Mouse (Mus musculus): Measurements from ENCODE around the gene Ap4m1. TPM values are rescaled to one million over a fixed set of nuclear protein-coding genes. Genes with fewer than 3 reads are reported as not detected.
A peak's percentile ranks its signal among the peaks of the same experiment; 100 is the strongest.

Ap4m1 gene
- total RNA-seq (2014; rRNA removed): 56.8 and 57.0 TPM in 2 replicates
- polyA plus RNA-seq (2015; fragmentation: Nextera tagmentation; extraction: Ambion mirVana): 11.1 and 16.4 TPM in 2 replicates

DNA sequence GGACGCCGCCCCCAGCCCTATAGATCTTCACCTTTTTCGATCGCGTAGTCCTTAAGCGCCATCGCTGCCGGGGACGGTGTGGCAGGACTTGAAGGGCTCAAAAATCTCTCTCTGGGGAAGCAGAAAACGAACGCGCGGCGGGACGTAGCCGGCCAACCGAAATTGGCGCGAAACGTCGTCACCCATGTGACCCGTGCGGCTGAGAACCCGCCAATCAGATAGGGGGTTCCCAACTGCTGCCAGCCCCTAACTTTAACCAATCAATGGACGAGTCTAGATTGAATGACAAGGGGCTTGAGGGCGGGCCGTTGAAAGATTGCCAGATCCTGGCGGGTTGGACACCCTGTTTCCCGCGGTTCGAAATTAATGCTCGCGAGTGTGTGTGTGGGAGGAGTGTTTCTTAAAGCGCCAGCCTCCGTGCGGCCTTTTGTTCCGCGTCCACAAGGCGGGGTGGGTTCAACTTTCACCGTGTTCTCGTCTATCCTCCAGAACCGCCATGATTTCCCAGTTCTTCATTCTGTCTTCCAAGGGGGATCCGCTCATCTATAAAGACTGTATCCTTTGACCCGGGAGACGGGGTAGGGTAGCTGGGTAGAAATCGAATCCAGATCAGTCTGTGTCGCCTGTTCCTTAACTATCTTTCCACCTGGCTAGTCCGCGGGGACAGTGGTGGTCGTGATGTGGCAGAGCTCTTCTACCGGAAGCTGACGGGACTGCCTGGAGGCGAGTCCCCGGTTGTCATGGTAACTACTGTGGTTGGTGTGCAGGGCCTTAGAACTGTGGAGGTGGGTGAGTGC lies at the start of gene Ap4m1, which contains the start of gene Mcm7:
TSS of gene Ap4m1 (plus strand) at position 308 of the 797 bp plus-strand sequence.
TSS of gene Mcm7 (minus strand) at position 728 of the 797 bp plus-strand sequence.
- H3K9ac ChIP-seq: peak within 1 kb of the TSS; percentile 72
- TF ChIP-seq CTCF (IDR thresholded peaks at IDR 0.05; ENCODE audit: low read depth): peak; percentile 19; the same call in 1 of the 2 replicates
- H3K4me3 ChIP-seq (ENCODE audit: low read depth, low read length): peak within 1 kb of the TSS; percentile 83
- H3K4me2 ChIP-seq (ENCODE audit: low read depth): peak within 1 kb of the TSS; percentile 97
- WGBS: under 1% methylated on average over 54 of the region's 54 CpGs
- peaks cover 42% of the 10 kb centered on the region for H3K36me3 ChIP-seq (ENCODE audit: insufficient read depth)
- ATAC-seq (peak; percentile 93), DNase-seq (peak; percentile 98)
- H3K4me1 ChIP-seq (ENCODE audit: insufficient read depth): peaks cover 15% of the 10 kb centered on the region
- no peaks in the 10 kb centered on the region for H3K27me3 ChIP-seq (ENCODE audit: insufficient read depth, low read length)
- H3K27ac ChIP-seq (ENCODE audit: low read depth, low read length): peak within 1 kb of the TSS; percentile 95
- no peaks in the 10 kb centered on the region for H3K9me3 ChIP-seq (ENCODE audit: low read length)

DNA sequence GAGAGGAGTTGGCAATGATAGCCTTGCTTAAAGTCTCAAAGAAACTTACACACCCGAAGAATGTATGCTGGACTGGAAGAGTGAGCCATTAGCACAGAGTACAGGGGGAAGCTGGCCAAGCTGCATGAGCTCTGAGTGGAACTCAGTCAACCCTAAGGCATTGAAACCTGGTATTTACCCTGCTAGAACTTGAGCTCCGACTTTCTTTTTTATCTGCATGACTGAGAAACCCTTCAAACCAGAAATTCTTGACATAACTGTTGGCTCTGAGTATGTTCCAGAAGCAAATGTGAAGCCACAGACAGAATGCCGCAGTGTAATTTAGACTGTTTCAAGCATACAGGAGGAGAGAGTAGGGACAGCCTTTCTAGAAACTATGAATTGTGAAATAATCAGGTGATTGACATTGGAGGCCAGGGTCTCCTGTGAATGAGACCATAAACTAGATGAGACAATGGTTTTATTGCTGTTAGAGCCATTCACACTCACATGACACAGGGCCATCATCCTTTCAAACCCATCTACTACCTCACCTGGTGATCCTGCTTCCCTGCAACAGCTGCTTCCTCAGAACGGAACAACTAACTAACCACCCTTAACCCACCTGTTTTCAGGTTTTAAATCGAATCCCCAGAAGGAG lies 39.3 kb upstream of the Ap4m1 start:
- 92% methylated on average over 5 of the region's 5 CpGs for WGBS
- TF ChIP-seq CTCF (IDR thresholded peaks at IDR 0.05; ENCODE audit: low read depth): no peak
- peaks cover 75% of the 10 kb centered on the region for H3K36me3 ChIP-seq (ENCODE audit: insufficient read depth)
- H3K4me1 ChIP-seq (ENCODE audit: insufficient read depth): no peaks in the 10 kb centered on the region
- H3K4me3 ChIP-seq (ENCODE audit: low read depth, low read length): no peak overlapping the region
- H3K27ac ChIP-seq (ENCODE audit: low read depth, low read length): no peak overlapping the region
- ATAC-seq (no peak), DNase-seq (no peak)
- H3K27me3 ChIP-seq (ENCODE audit: insufficient read depth, low read length): no peaks in the 10 kb centered on the region
- no peak overlapping the region for H3K9ac ChIP-seq
- H3K9me3 ChIP-seq (ENCODE audit: low read length): no peaks in the 10 kb centered on the region
- no peak overlapping the region for H3K4me2 ChIP-seq (ENCODE audit: low read depth)

DNA sequence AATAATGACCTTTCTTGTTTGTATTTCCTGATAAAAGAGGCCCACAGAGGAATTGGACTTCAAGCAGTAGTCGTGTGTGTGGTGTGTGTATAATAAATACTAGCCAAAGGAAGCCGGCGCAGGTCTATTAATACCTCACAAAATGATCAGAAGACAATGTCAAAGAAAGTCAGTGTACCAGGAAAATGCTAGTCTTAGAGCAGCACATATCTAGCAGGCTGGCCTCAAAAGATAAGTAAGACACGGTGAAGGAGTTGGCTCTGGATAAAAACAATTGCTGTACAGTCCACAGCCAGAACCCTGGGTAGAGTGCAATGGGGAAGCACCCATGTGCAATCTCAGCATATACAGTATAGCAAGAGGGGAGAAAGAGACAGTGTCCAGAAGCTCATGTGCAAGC lies 34.5 kb upstream of the Ap4m1 start:
- no peak for TF ChIP-seq CTCF (IDR thresholded peaks at IDR 0.05; ENCODE audit: low read depth)
- H3K36me3 ChIP-seq (ENCODE audit: insufficient read depth): peaks cover 41% of the 10 kb centered on the region

DNA sequence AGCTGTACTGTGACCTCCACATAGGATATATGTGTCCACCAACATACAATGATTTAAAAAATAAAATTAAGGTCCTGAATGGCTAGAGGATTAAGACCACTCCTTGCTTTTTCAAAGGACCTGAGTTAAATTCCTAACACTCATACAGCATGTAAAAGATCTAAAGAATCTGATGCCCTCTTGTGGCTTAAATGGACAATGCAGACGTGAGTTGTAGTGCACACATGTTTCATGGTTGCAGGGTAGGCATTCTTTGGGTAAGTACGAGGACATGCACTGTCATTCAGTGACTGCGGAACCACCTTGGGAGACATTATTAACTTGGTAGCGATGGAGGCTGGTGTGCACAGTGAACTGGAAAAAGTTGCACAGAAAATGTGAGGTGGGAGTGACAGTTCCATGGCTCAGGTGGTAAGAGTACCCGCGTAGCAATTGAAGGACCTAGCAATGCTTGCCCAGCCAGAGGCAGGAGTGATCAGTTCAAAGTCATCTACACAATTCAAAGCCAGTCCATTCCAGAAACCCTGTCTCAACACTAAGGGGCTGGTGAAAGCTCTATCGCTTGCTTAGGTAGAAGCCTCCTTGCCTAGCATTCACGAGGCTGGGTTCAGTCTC lies 33.8 kb upstream of the Ap4m1 start:
- H3K9ac ChIP-seq: no peak overlapping the region
- peak; percentile 67 for DNase-seq
- peak; percentile 78 for TF ChIP-seq CTCF (IDR thresholded peaks at IDR 0.05; ENCODE audit: low read depth)
- H3K27me3 ChIP-seq (ENCODE audit: insufficient read depth, low read length): no peaks in the 10 kb centered on the region
- peaks cover 34% of the 10 kb centered on the region for H3K36me3 ChIP-seq (ENCODE audit: insufficient read depth)
- no peak overlapping the region for H3K27ac ChIP-seq (ENCODE audit: low read depth, low read length)
- H3K4me2 ChIP-seq (ENCODE audit: low read depth): no peak overlapping the region
- ATAC-seq: peak; percentile 58
- no peaks in the 10 kb centered on the region for H3K9me3 ChIP-seq (ENCODE audit: low read length)
- no peaks in the 10 kb centered on the region for H3K4me1 ChIP-seq (ENCODE audit: insufficient read depth)
- no peak overlapping the region for H3K4me3 ChIP-seq (ENCODE audit: low read depth, low read length)
- 66% methylated on average over 8 of the region's 8 CpGs for WGBS

More for the DNA sequence above, 34.5 kb upstream of the Ap4m1 start:
- no peak for DNase-seq
- Histone ChIP-seq H3K27me3 (ENCODE audit: insufficient read depth, low read length) (no peaks in the 10 kb centered on the region), H3K4me1 (ENCODE audit: insufficient read depth) (no peaks in the 10 kb centered on the region), H3K9me3 (ENCODE audit: low read length) (no peaks in the 10 kb centered on the region), H3K9ac (no peak overlapping the region), H3K4me2 (ENCODE audit: low read depth) (no peak overlapping the region), H3K27ac (ENCODE audit: low read depth, low read length) (no peak overlapping the region), H3K4me3 (ENCODE audit: low read depth, low read length) (no peak overlapping the region)
- 88% methylated on average over 4 of the region's 4 CpGs for WGBS
- no peak for ATAC-seq

DNA sequence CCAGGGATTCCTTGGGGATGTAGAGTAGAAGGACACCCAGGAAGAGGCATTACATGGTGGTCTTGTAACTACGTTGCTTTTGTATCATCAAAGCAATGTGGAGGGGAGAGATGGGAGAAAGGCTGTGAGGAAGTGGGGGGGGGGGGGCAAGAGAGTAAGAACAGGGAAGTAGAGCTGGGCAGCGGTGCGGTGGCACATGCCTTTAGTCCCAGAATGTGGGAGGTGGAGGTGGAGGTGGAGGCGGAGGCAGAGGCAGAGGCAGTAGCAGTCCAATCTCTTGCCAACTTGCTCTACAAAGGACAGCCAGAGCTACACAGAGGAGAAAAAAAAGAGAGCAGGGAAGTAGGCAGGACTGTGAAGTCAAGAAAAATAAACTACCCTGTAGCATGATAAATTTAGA lies 33.2 kb upstream of the Ap4m1 start:
- Histone ChIP-seq H3K27ac (ENCODE audit: low read depth, low read length) (no peak overlapping the region), H3K4me3 (ENCODE audit: low read depth, low read length) (no peak overlapping the region), H3K9ac (no peak overlapping the region), H3K4me2 (ENCODE audit: low read depth) (no peak overlapping the region), H3K36me3 (ENCODE audit: insufficient read depth) (peaks cover 32% of the 10 kb centered on the region), H3K4me1 (ENCODE audit: insufficient read depth) (no peaks in the 10 kb centered on the region), H3K9me3 (ENCODE audit: low read length) (no peaks in the 10 kb centered on the region), H3K27me3 (ENCODE audit: insufficient read depth, low read length) (no peaks in the 10 kb centered on the region)
- WGBS: 77% methylated on average over 4 of the region's 4 CpGs
- no peak for TF ChIP-seq CTCF (IDR thresholded peaks at IDR 0.05; ENCODE audit: low read depth)
- ATAC-seq: no peak
- no peak for DNase-seq

DNA sequence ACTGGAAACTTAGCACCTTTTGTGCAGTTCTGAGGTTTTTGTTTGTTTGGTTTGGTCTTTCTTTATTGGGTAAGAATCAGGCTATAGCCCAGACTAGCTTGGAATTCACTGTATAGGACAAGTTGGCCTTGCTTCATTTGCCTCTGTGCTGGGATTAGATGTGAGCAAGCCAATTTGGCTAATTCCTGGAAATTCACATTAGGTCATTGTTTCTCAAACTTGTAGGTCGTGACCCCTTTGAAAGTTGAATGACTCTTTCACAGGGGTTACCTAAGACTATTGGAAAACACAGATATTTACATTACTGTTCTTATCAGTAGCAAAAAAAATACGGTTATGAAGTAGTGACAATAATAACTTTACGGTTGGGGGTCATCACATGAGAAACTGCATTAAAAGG lies 17.4 kb upstream of the Ap4m1 start:
- DNase-seq (no peak), ATAC-seq (no peak)
- peak overlapping the region; percentile 65 for H3K4me3 ChIP-seq (ENCODE audit: low read depth, low read length)
- H3K27me3 ChIP-seq (ENCODE audit: insufficient read depth, low read length): no peaks in the 10 kb centered on the region
- H3K4me2 ChIP-seq (ENCODE audit: low read depth): peak overlapping the region; percentile 69
- peaks cover 8% of the 10 kb centered on the region; the same call in 1 of the 2 replicates for H3K4me1 ChIP-seq (ENCODE audit: insufficient read depth)
- 84% methylated on average over 3 of the region's 3 CpGs for WGBS
- no peak for TF ChIP-seq CTCF (IDR thresholded peaks at IDR 0.05; ENCODE audit: low read depth)
- H3K9me3 ChIP-seq (ENCODE audit: low read length): no peaks in the 10 kb centered on the region
- H3K27ac ChIP-seq (ENCODE audit: low read depth, low read length): peak overlapping the region; percentile 97; the same call in 1 of the 2 replicates
- H3K9ac ChIP-seq: peak overlapping the region; percentile 97
- peaks cover 10% of the 10 kb centered on the region for H3K36me3 ChIP-seq (ENCODE audit: insufficient read depth)
